Comparison of ENCODE assay signal across 11 mouse cellular contexts in the genomic region with DNA sequence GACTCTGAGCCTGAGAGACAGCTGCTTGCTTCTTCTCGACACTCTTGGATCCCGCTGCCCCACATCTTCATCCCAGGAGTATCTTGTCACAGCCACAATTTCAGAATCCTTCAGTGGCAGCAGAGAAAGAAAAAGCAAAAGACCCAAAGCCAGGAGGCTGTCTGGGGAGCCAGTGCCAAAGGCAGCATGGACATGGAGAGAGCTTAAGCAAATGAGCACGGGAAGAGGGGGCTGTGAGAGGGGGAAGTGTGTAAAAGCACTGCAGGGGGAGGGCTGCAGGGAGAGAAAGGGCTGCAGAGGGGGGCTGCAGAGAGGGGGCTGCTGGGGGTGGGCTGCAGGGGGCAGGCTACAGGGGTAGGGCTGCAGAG. TPM values are rescaled to one million over a fixed set of nuclear protein-coding genes. Genes with fewer than 3 reads are reported as not detected.
DNase-seq lines count a peak whose midpoint lies in the region; ATAC-seq and TF ChIP-seq lines count a peak whose summit lies in the region.
"Had no signal": no experiment of that assay in that cellular context is flagged by ENCODE, and none has a peak within 500 bp of the region (broad histone marks: within the 10 kb centered on the region; RNA-seq: fewer than 3 reads in every experiment).

No protein-coding gene starts in this region.

- no peaks in the 10 kb centered on the region for H3K4me1 ChIP-seq in forebrain, embryonic 14.5 days (ENCODE audit: control insufficient read depth, insufficient read depth, low read length)
- peaks cover 11% of the 10 kb centered on the region for H3K4me1 ChIP-seq in forebrain, embryonic 12.5 days
- H3K4me1 ChIP-seq in embryonic facial prominence, embryonic 13.5 days: peaks cover 22% of the 10 kb centered on the region

- H3K9me3 ChIP-seq in forebrain, embryonic 14.5 days (replicated peaks; ENCODE audit: control insufficient read depth, low read length): no peaks in the 10 kb centered on the region
- no peaks in the 10 kb centered on the region for H3K9me3 ChIP-seq in forebrain, embryonic 12.5 days
- no peaks in the 10 kb centered on the region for H3K9me3 ChIP-seq in embryonic facial prominence, embryonic 13.5 days

- no peak for ATAC-seq in forebrain, embryonic 14.5 days
- no peak for ATAC-seq in forebrain, embryonic 12.5 days (ENCODE audit: low FRiP score)
- ATAC-seq in embryonic facial prominence, embryonic 13.5 days (ENCODE audit: insufficient number of reproducible peaks, insufficient read depth, low FRiP score, low TSS enrichment, low read depth): no peak

- H3K27me3 ChIP-seq in forebrain, embryonic 14.5 days (replicated peaks; ENCODE audit: control insufficient read depth, insufficient read depth, low read length): no peaks in the 10 kb centered on the region
- H3K27me3 ChIP-seq in forebrain, embryonic 12.5 days: no peaks in the 10 kb centered on the region
- H3K27me3 ChIP-seq in embryonic facial prominence, embryonic 13.5 days: no peaks in the 10 kb centered on the region
- H3K27me3 ChIP-seq in myocyte (ENCODE audit: control insufficient read depth, insufficient read depth, insufficient read length): no peaks in the 10 kb centered on the region

- no peak overlapping the region for H3K27ac ChIP-seq in forebrain, embryonic 14.5 days (ENCODE audit: low read depth, low read length)
- H3K27ac ChIP-seq in forebrain, embryonic 12.5 days: no peak overlapping the region
- H3K27ac ChIP-seq in embryonic facial prominence, embryonic 13.5 days: peak overlapping the region; percentile 39; the same call in 1 of the 2 replicates
- H3K27ac ChIP-seq: left cerebral cortex, adult 2 months had no signal

- no peak overlapping the region for H3K4me3 ChIP-seq in forebrain, embryonic 14.5 days (ENCODE audit: low read depth, low read length)
- H3K4me3 ChIP-seq in forebrain, embryonic 12.5 days (replicated peaks): no peak overlapping the region
- H3K4me3 ChIP-seq in embryonic facial prominence, embryonic 13.5 days: no peak overlapping the region
- H3K4me3 ChIP-seq in myocyte: no peak overlapping the region
- H3K4me3 ChIP-seq: left cerebral cortex, adult 2 months had no signal

- no peak overlapping the region for H3ac ChIP-seq in myocyte (ENCODE audit: control insufficient read depth, insufficient read length)

- no peaks in the 10 kb centered on the region for H3K36me3 ChIP-seq in forebrain, embryonic 14.5 days (ENCODE audit: control insufficient read depth, insufficient read depth, low read length)
- H3K36me3 ChIP-seq in forebrain, embryonic 12.5 days (replicated peaks): no peaks in the 10 kb centered on the region
- no peaks in the 10 kb centered on the region for H3K36me3 ChIP-seq in embryonic facial prominence, embryonic 13.5 days
- H3K36me3 ChIP-seq in myocyte (ENCODE audit: control insufficient read depth, insufficient read depth): no peaks in the 10 kb centered on the region

- no peak overlapping the region for H3K9ac ChIP-seq in forebrain, embryonic 14.5 days (ENCODE audit: low read length)
- no peak overlapping the region for H3K9ac ChIP-seq in forebrain, embryonic 12.5 days
- H3K9ac ChIP-seq in embryonic facial prominence, embryonic 13.5 days: no peak overlapping the region

- DNase-seq in forebrain, embryonic 14.5 days (ENCODE audit: low spot score): peak; percentile 20
- DNase-seq in kidney, postnatal 10 days: peak; percentile 11
- no peak for DNase-seq in kidney, postnatal 4 days
- no peak for DNase-seq in ovary, adult 18-20 months (ENCODE audit: low spot score)
- DNase-seq in cerebellum, adult 11-12 months: no peak
- DNase-seq: cerebellum, adult 9-11 months; thymus, adult 18-20 months had no signal

- TF ChIP-seq POLR2A in myocyte (IDR thresholded peaks at IDR 0.05; ENCODE audit: insufficient read length, low read depth): no peak

- H3K79me2 ChIP-seq in myocyte (ENCODE audit: control insufficient read depth, insufficient read depth): no peaks in the 10 kb centered on the region

- WGBS in forebrain, embryonic 14.5 days: 31% methylated on average over 3 of the region's 3 CpGs
- WGBS in forebrain, embryonic 12.5 days: 29% methylated on average over 3 of the region's 3 CpGs
- 33% methylated on average over 3 of the region's 3 CpGs for WGBS in embryonic facial prominence, embryonic 13.5 days

- H3K4me2 ChIP-seq in forebrain, embryonic 14.5 days (ENCODE audit: low read length): no peak overlapping the region
- H3K4me2 ChIP-seq in forebrain, embryonic 12.5 days: no peak overlapping the region
- H3K4me2 ChIP-seq in embryonic facial prominence, embryonic 13.5 days: peak overlapping the region; percentile 38
- H3K4me2 ChIP-seq in myocyte (ENCODE audit: low read depth): peak overlapping the region; percentile 79

TF ChIP-seq in myocyte, 11 proteins besides CTCF, POLR2A, EP300 and RAD21:
- TF ChIP-seq USF1 (IDR thresholded peaks at IDR 0.05; ENCODE audit: low read depth): no peak
- peak; percentile 40 to 63 (median 47) for TF ChIP-seq MYOD1 (IDR thresholded peaks at IDR 0.05; ENCODE audit: control insufficient read depth in 1 of 3, insufficient read length in 2 of 3, low read depth in 2 of 3)

RNA-seq across cellular contexts. Expression of a gene that starts 11.5 kb away (rescaled TPM):
- polyA plus RNA-seq in forebrain, embryonic 14.5 days (2014; fragmentation: Nextera tagmentation; extraction: Ambion mirVana): not detected in 2 replicates
- not detected in 2 replicates for polyA plus RNA-seq in forebrain, embryonic 12.5 days (2016; fragmentation: Nextera tagmentation; extraction: Ambion mirVana)
- polyA plus RNA-seq in embryonic facial prominence, embryonic 13.5 days (2015; fragmentation: Nextera tagmentation; extraction: Ambion mirVana): 0.07 TPM in 1 of 2 replicates, not detected in the other
- 0.05 TPM for polyA plus RNA-seq in myocyte (2012; fragmentation: generic; extraction: Trizol)

RNA-seq across cellular contexts. Expression of a gene that starts 37.0 kb away (rescaled TPM):
- polyA plus RNA-seq in forebrain, embryonic 14.5 days (2014; fragmentation: Nextera tagmentation; extraction: Ambion mirVana): 233 and 264 TPM in 2 replicates
- 203 and 211 TPM in 2 replicates for polyA plus RNA-seq in forebrain, embryonic 12.5 days (2016; fragmentation: Nextera tagmentation; extraction: Ambion mirVana)
- 205 and 221 TPM in 2 replicates for polyA plus RNA-seq in embryonic facial prominence, embryonic 13.5 days (2015; fragmentation: Nextera tagmentation; extraction: Ambion mirVana)
- 71.1 TPM for polyA plus RNA-seq in myocyte (2012; fragmentation: generic; extraction: Trizol)

Comparison
In these comparisons a context has a peak if more than half of its experiments do, and no peak if none do; other contexts are left out.
1. DNase-seq: peak in forebrain, embryonic 14.5 days (single experiment) and kidney, postnatal 10 days (single experiment); none in kidney, postnatal 4 days (0 of 2), ovary, adult 18-20 months (single experiment) and cerebellum, adult 11-12 months (single experiment).
2. H3K4me2 ChIP-seq: peak in embryonic facial prominence, embryonic 13.5 days (single experiment) and myocyte (single experiment); none in forebrain, embryonic 14.5 days (single experiment) and forebrain, embryonic 12.5 days (single experiment).